Mouse (Mus musculus): ENCODE results near the gene Unc13d.

DNA sequence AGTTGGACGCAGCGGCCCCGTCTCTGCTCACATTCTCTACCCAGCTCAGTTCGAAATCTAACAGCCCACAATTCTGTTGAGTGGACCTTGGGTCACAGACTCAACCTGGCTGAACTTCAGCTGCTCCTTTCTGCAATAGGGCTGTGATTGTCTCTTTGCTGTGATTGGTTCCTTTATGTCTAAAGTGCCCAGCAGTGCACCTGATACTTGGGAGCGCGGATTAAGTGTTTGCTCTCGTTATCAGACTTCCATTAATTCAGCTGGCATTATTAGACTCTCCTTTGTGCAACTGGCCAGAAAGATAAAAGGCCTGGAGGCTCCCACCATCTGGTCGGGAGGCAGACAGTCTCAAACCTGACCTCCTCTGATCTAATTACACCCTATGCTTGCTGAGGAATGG lies 62.9 kb downstream of the Unc13d start:
- TF ChIP-seq CTCF (conservative IDR thresholded peaks at IDR 0.05; ENCODE audit: low read length) (no peak), NANOG (IDR thresholded peaks at IDR 0.05; ENCODE audit: borderline replicate concordance, low read length) (no peak)

All from E14TG2a.4 (cell line).